Mouse (Mus musculus): ENCODE measurements around the gene Suz12. TPM values are rescaled to one million over a fixed set of nuclear protein-coding genes. Genes with fewer than 3 reads are reported as not detected.
"Not testable (repeated sequence)": the region's sequence is repeated elsewhere in the genome, so short reads cannot be mapped to it uniquely, and the experiment has no call there.

Gene Suz12
- polyA plus RNA-seq, 1 experiment from 2014 or later = 36.5 TPM

DNA sequence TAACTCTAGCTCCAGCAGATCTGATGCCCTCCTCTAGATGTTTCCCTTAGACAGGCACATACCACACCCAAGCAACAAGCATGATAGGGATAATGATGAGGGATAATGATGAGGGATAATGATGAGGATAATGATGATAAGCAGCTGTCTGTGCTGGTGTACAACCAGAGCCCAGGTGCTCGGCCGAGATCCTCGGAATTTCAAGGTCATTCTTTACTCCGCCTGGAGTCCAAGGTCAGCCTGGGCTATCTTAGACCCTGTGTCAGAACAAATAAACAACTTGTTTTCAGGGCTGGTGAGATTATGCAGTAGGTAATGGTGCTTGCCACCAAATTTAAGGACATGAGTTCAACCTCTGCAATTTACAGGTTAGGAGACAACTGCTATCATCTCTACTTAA, 6.0 kb upstream of the Suz12 start:
- H3K36me3 ChIP-seq (ENCODE audit: control insufficient read depth, insufficient read depth, low read length) = no peaks in the 10 kb centered on the region
- WGBS = 81% methylated on average over 4 of the region's 4 CpGs
- no peak for ATAC-seq (ENCODE audit: low FRiP score, low TSS enrichment)

GRCm38 (mm10) chr11:79987896-79988295, 5.0 kb upstream of the Suz12 start:
- ATAC-seq (ENCODE audit: low FRiP score, low TSS enrichment) = no peak
- Histone ChIP-seq H3K27me3 (ENCODE audit: control insufficient read depth, insufficient read depth, low read length) (no peaks in the 10 kb centered on the region), H3K4me3 (ENCODE audit: low read length) (no peak overlapping the region), H3K4me2 (replicated peaks; ENCODE audit: low read depth, low read length) (no peak overlapping the region), H3K4me1 (ENCODE audit: control insufficient read depth, insufficient read depth, low read length) (no peaks in the 10 kb centered on the region), H3K27ac (ENCODE audit: low read depth, low read length) (no peak overlapping the region), H3K36me3 (ENCODE audit: control insufficient read depth, insufficient read depth, low read length) (no peaks in the 10 kb centered on the region), H3K9me3 (ENCODE audit: control insufficient read depth, low read length) (no peaks in the 10 kb centered on the region), H3K9ac (ENCODE audit: low read depth, low read length) (no peak overlapping the region)
- WGBS = 74% methylated on average over 2 of the region's 3 CpGs

More for the DNA sequence above, 6.0 kb upstream of the Suz12 start:
- H3K4me2 ChIP-seq (replicated peaks; ENCODE audit: low read depth, low read length) = no peak overlapping the region
- no peak overlapping the region for H3K4me3 ChIP-seq (ENCODE audit: low read length)
- H3K27ac ChIP-seq (ENCODE audit: low read depth, low read length) = no peak overlapping the region
- no peaks in the 10 kb centered on the region for H3K9me3 ChIP-seq (ENCODE audit: control insufficient read depth, low read length)
- no peak overlapping the region for H3K9ac ChIP-seq (ENCODE audit: low read depth, low read length)
- H3K27me3 ChIP-seq (ENCODE audit: control insufficient read depth, insufficient read depth, low read length) = no peaks in the 10 kb centered on the region
- H3K4me1 ChIP-seq (ENCODE audit: control insufficient read depth, insufficient read depth, low read length) = no peaks in the 10 kb centered on the region

GRCm38 (mm10) chr11:79990120-79990519, 2.8 kb upstream of the Suz12 start:
- Histone ChIP-seq H3K4me3 (ENCODE audit: low read length) (no peak overlapping the region), H3K27me3 (ENCODE audit: control insufficient read depth, insufficient read depth, low read length) (no peaks in the 10 kb centered on the region), H3K27ac (ENCODE audit: low read depth, low read length) (no peak overlapping the region), H3K36me3 (ENCODE audit: control insufficient read depth, insufficient read depth, low read length) (no peaks in the 10 kb centered on the region), H3K4me1 (ENCODE audit: control insufficient read depth, insufficient read depth, low read length) (peaks cover 1% of the 10 kb centered on the region), H3K9ac (ENCODE audit: low read depth, low read length) (no peak overlapping the region), H3K9me3 (ENCODE audit: control insufficient read depth, low read length) (no peaks in the 10 kb centered on the region), H3K4me2 (replicated peaks; ENCODE audit: low read depth, low read length) (no peak overlapping the region)
- no peak for ATAC-seq (ENCODE audit: low FRiP score, low TSS enrichment)
- 94% methylated on average over 2 of the region's 2 CpGs for WGBS

DNA sequence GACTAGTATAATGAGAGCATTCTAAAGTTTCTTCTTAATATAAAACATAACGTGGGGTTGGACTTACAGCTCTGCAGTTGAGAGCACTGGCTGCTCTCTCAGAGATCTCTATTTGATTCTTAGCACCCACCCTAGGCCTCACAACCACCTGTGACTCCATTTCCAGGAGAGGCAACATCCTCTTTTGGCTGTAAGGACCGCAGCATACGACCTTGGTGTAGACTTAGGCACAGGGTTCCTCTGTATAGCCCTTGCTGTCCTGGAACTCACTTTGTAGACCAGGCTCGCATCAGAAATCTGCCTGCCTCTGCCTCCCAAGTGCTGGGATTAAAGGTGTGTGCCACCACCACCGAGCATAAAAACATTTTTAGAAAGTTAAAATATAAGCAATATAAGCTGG, 1.3 kb upstream of the Suz12 start:
- no peak for ATAC-seq (ENCODE audit: low FRiP score, low TSS enrichment)
- Histone ChIP-seq H3K27ac (ENCODE audit: low read depth, low read length) (no peak overlapping the region), H3K4me1 (ENCODE audit: control insufficient read depth, insufficient read depth, low read length) (peaks cover 4% of the 10 kb centered on the region), H3K4me3 (ENCODE audit: low read length) (no peak overlapping the region), H3K4me2 (replicated peaks; ENCODE audit: low read depth, low read length) (no peak overlapping the region), H3K36me3 (ENCODE audit: control insufficient read depth, insufficient read depth, low read length) (peaks cover 7% of the 10 kb centered on the region), H3K9ac (ENCODE audit: low read depth, low read length) (no peak overlapping the region), H3K9me3 (ENCODE audit: control insufficient read depth, low read length) (no peaks in the 10 kb centered on the region), H3K27me3 (ENCODE audit: control insufficient read depth, insufficient read depth, low read length) (no peaks in the 10 kb centered on the region)
- WGBS = 96% methylated on average over 5 of the region's 5 CpGs

GRCm38 (mm10) chr11:79992035-79992591, 793 bp upstream of the Suz12 start:
- Histone ChIP-seq H3K27me3 (ENCODE audit: control insufficient read depth, insufficient read depth, low read length) (no peaks in the 10 kb centered on the region), H3K4me1 (ENCODE audit: control insufficient read depth, insufficient read depth, low read length) (peaks cover 4% of the 10 kb centered on the region), H3K36me3 (ENCODE audit: control insufficient read depth, insufficient read depth, low read length) (peaks cover 12% of the 10 kb centered on the region), H3K9me3 (ENCODE audit: control insufficient read depth, low read length) (no peaks in the 10 kb centered on the region), H3K9ac (ENCODE audit: low read depth, low read length) (peak overlapping the region; percentile 91), H3K27ac (ENCODE audit: low read depth, low read length) (peak overlapping the region; percentile 100), H3K4me2 (replicated peaks; ENCODE audit: low read depth, low read length) (peak overlapping the region; percentile 44), H3K4me3 (ENCODE audit: low read length) (peak overlapping the region; percentile 86)
- WGBS = 28% methylated on average over 20 of the region's 21 CpGs
- no peak for ATAC-seq (ENCODE audit: low FRiP score, low TSS enrichment)

- H3K36me3 ChIP-seq (ENCODE audit: control insufficient read depth, insufficient read depth, low read length) = peaks cover 15% of the 10 kb centered on the region
Observed at GRCm38 (mm10) chr11:79993356-79994270, 707 bp downstream of the Suz12 start.

GRCm38 (mm10) chr11:79994271-79994988, 1.5 kb downstream of the Suz12 start:
- H3K4me2 ChIP-seq (replicated peaks; ENCODE audit: low read depth, low read length) = peak overlapping the region; percentile 45
- H3K27ac ChIP-seq (ENCODE audit: low read depth, low read length) = no peak overlapping the region
- H3K4me3 ChIP-seq (ENCODE audit: low read length) = peak overlapping the region; percentile 86
- H3K9ac ChIP-seq (ENCODE audit: low read depth, low read length) = peak overlapping the region; percentile 91; the same call in 1 of the 2 replicates
- H3K27me3 ChIP-seq (ENCODE audit: control insufficient read depth, insufficient read depth, low read length) = no peaks in the 10 kb centered on the region
- peaks cover 4% of the 10 kb centered on the region for H3K4me1 ChIP-seq (ENCODE audit: control insufficient read depth, insufficient read depth, low read length)
- peaks cover 21% of the 10 kb centered on the region for H3K36me3 ChIP-seq (ENCODE audit: control insufficient read depth, insufficient read depth, low read length)
- H3K9me3 ChIP-seq (ENCODE audit: control insufficient read depth, low read length) = no peaks in the 10 kb centered on the region
- no peak for ATAC-seq (ENCODE audit: low FRiP score, low TSS enrichment)
- WGBS = 5% methylated on average over 7 of the region's 7 CpGs

More at GRCm38 (mm10) chr11:79993356-79994270, 707 bp downstream of the Suz12 start:
- Histone ChIP-seq H3K9me3 (ENCODE audit: control insufficient read depth, low read length) (no peaks in the 10 kb centered on the region), H3K27me3 (ENCODE audit: control insufficient read depth, insufficient read depth, low read length) (no peaks in the 10 kb centered on the region), H3K27ac (ENCODE audit: low read depth, low read length) (peak overlapping the region; percentile 100), H3K9ac (ENCODE audit: low read depth, low read length) (peak overlapping the region; percentile 91), H3K4me2 (replicated peaks; ENCODE audit: low read depth, low read length) (peak overlapping the region; percentile 45), H3K4me1 (ENCODE audit: control insufficient read depth, insufficient read depth, low read length) (peaks cover 4% of the 10 kb centered on the region), H3K4me3 (ENCODE audit: low read length) (peak overlapping the region; percentile 86)
- peak; percentile 56 for ATAC-seq (ENCODE audit: low FRiP score, low TSS enrichment)
- WGBS = under 1% methylated on average over 69 of the region's 74 CpGs

DNA sequence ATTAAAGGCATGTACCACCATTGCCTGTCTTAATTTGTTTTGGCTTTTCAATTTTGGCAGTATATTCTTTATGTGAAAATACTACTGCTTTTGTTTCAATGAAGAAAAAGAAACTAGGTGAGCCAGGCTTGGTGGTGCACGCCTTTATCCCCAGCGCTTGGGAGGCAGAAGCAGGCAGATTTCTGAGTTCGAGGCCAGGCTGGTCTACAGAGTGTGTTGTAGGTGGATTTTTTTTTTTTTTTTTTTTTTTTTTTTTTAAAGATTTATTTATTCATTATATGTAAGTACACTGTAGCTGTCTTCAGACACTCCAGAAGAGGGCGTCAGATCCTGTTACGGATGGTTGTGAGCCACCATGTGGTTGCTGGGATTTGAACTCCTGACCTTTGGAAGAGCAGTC, 23.6 kb downstream of the Suz12 start:
- 99% methylated on average over 3 of the region's 5 CpGs for WGBS
- H3K9ac ChIP-seq (ENCODE audit: low read depth, low read length) = not testable (repeated sequence)

More for the DNA sequence above, 23.6 kb downstream of the Suz12 start:
- not testable (repeated sequence) for H3K27ac ChIP-seq (ENCODE audit: low read depth, low read length); ATAC-seq (ENCODE audit: low FRiP score, low TSS enrichment); H3K4me2 ChIP-seq (replicated peaks; ENCODE audit: low read depth, low read length); H3K4me3 ChIP-seq (ENCODE audit: low read length); H3K27me3 ChIP-seq (ENCODE audit: control insufficient read depth, insufficient read depth, low read length); H3K4me1 ChIP-seq (ENCODE audit: control insufficient read depth, insufficient read depth, low read length); H3K9me3 ChIP-seq (ENCODE audit: control insufficient read depth, low read length)
- H3K36me3 ChIP-seq (ENCODE audit: control insufficient read depth, insufficient read depth, low read length) = peaks cover 77% of the 10 kb centered on the region

Measured in kidney, embryonic 14.5 days (tissue).